Mouse (Mus musculus) E14TG2a.4 (cell line): ENCODE data around the gene Cacna1d.
A peak's percentile ranks its signal among the peaks of the same experiment; 100 is the strongest.

ENCODE experiments used
- H3K27me3 ChIP-seq: 2 replicates; pipeline ENCODE4 v1.6.1; 2014; ENCODE audit warnings: low read length, control low read depth; ENCODE audit not compliant: insufficient read depth
- H3K36me3 ChIP-seq: 2 replicates; pipeline ENCODE4 v1.6.1; 2014; ENCODE audit warnings: low read length, control low read depth; ENCODE audit not compliant: insufficient read depth
- H3K4me1 ChIP-seq: replicated peaks from 2 replicates; pipeline ENCODE4 v1.6.1; 2014; ENCODE audit warnings: low read depth, low read length, control low read depth
- H3K4me3 ChIP-seq: replicated peaks from 2 replicates; pipeline ENCODE4 v1.5.1; 2014; ENCODE audit warnings: mild to moderate bottlenecking, low read length
- H3K9me3 ChIP-seq: 2 replicates; pipeline ENCODE4 v1.6.1; 2014; ENCODE audit warnings: low read length, control low read depth
- CTCF ChIP-seq: conservative IDR thresholded peaks from 2 replicates; pipeline ENCODE4 v1.5.1; 2014; ENCODE audit warnings: low read length
- NANOG ChIP-seq: IDR thresholded peaks from 2 replicates; pipeline ENCODE4 v1.6.1; 2014; ENCODE audit warnings: borderline replicate concordance, low read length, mixed read lengths
- POU5F1 ChIP-seq: IDR thresholded peaks from 2 replicates; pipeline ENCODE4 v1.6.1; 2014; ENCODE audit warnings: low read length, borderline replicate concordance

The Cacna1d gene

GRCm38 (mm10) chr14:30113392-30114108 is 377.7 kb downstream of the Cacna1d start:
- no peaks in the 10 kb centered on the region for H3K36me3 ChIP-seq
- no peak for TF ChIP-seq NANOG
- TF ChIP-seq POU5F1: no peak
- no peak for TF ChIP-seq CTCF
- H3K4me1 ChIP-seq: peaks cover 14% of the 10 kb centered on the region
- H3K27me3 ChIP-seq: peaks cover 15% of the 10 kb centered on the region; the same call in 1 of the 2 replicates
- no peak overlapping the region for H3K4me3 ChIP-seq
- H3K9me3 ChIP-seq: no peaks in the 10 kb centered on the region

- Histone ChIP-seq H3K9me3 (no peaks in the 10 kb centered on the region), H3K4me1 (peaks cover 8% of the 10 kb centered on the region), H3K27me3 (peaks cover 10% of the 10 kb centered on the region; the same call in 1 of the 2 replicates), H3K4me3 (no peak overlapping the region), H3K36me3 (no peaks in the 10 kb centered on the region)
- TF ChIP-seq CTCF: peak; percentile 96
- TF ChIP-seq NANOG: no peak
- TF ChIP-seq POU5F1: no peak
Measured at GRCm38 (mm10) chr14:30109079-30109478, 382.2 kb downstream of the Cacna1d start.

GRCm38 (mm10) chr14:30106550-30106949 is 384.7 kb downstream of the Cacna1d start:
- H3K4me3 ChIP-seq: no peak overlapping the region
- H3K27me3 ChIP-seq: 0 out of 2 replicates have a peak, but pooled peaks cover 8% of the 10 kb centered on the region
- no peaks in the 10 kb centered on the region for H3K4me1 ChIP-seq
- no peaks in the 10 kb centered on the region for H3K9me3 ChIP-seq
- no peaks in the 10 kb centered on the region for H3K36me3 ChIP-seq
- TF ChIP-seq NANOG: no peak
- no peak for TF ChIP-seq POU5F1
- TF ChIP-seq CTCF: no peak

GRCm38 (mm10) chr14:30105551-30105950 is 385.7 kb downstream of the Cacna1d start:
- Histone ChIP-seq H3K9me3 (no peaks in the 10 kb centered on the region), H3K4me3 (no peak overlapping the region), H3K27me3 (0 out of 2 replicates have a peak, but pooled peaks cover 3% of the 10 kb centered on the region), H3K4me1 (no peaks in the 10 kb centered on the region), H3K36me3 (no peaks in the 10 kb centered on the region)
- TF ChIP-seq NANOG: no peak
- no peak for TF ChIP-seq POU5F1
- no peak for TF ChIP-seq CTCF

- no peaks in the 10 kb centered on the region for H3K27me3 ChIP-seq
- H3K4me3 ChIP-seq: no peak overlapping the region
- no peaks in the 10 kb centered on the region; the same call in 1 of the 2 replicates for H3K4me1 ChIP-seq
Measured at GRCm38 (mm10) chr14:30103946-30104536, 387.2 kb downstream of the Cacna1d start.

GRCm38 (mm10) chr14:30097239-30097638 is 394.0 kb downstream of the Cacna1d start:
- Histone ChIP-seq H3K4me3 (no peak overlapping the region), H3K9me3 (no peaks in the 10 kb centered on the region), H3K27me3 (no peaks in the 10 kb centered on the region), H3K36me3 (no peaks in the 10 kb centered on the region), H3K4me1 (no peaks in the 10 kb centered on the region; the same call in 1 of the 2 replicates)
- TF ChIP-seq CTCF: peak; percentile 35
- TF ChIP-seq POU5F1: no peak

More at GRCm38 (mm10) chr14:30103946-30104536, 387.2 kb downstream of the Cacna1d start:
- TF ChIP-seq NANOG (no peak), POU5F1 (no peak), CTCF (0 out of 2 replicates have a peak, but pooled peaks have one; percentile 1)
- H3K36me3 ChIP-seq: no peaks in the 10 kb centered on the region
- no peaks in the 10 kb centered on the region for H3K9me3 ChIP-seq

- no peaks in the 10 kb centered on the region for H3K4me1 ChIP-seq
- no peak for TF ChIP-seq POU5F1
- no peak for TF ChIP-seq NANOG
- no peak for TF ChIP-seq CTCF
- H3K27me3 ChIP-seq: no peaks in the 10 kb centered on the region
- no peak overlapping the region for H3K4me3 ChIP-seq
- H3K9me3 ChIP-seq: no peaks in the 10 kb centered on the region
- H3K36me3 ChIP-seq: no peaks in the 10 kb centered on the region
Measured at GRCm38 (mm10) chr14:30092426-30092825, 398.8 kb downstream of the Cacna1d start.

- no peaks in the 10 kb centered on the region for H3K36me3 ChIP-seq
- no peaks in the 10 kb centered on the region for H3K4me1 ChIP-seq
- TF ChIP-seq NANOG (no peak), POU5F1 (no peak), CTCF (no peak)
- no peak overlapping the region for H3K4me3 ChIP-seq
- no peaks in the 10 kb centered on the region for H3K27me3 ChIP-seq
- no peaks in the 10 kb centered on the region for H3K9me3 ChIP-seq
Measured at GRCm38 (mm10) chr14:30092021-30092420, 399.2 kb downstream of the Cacna1d start.

GRCm38 (mm10) chr14:30079729-30080128 is 411.5 kb downstream of the Cacna1d start:
- TF ChIP-seq POU5F1: no peak
- TF ChIP-seq CTCF: no peak
- no peak for TF ChIP-seq NANOG
- H3K9me3 ChIP-seq: peaks cover 7% of the 10 kb centered on the region
- no peaks in the 10 kb centered on the region for H3K36me3 ChIP-seq
- no peak overlapping the region for H3K4me3 ChIP-seq
- H3K4me1 ChIP-seq: 0 out of 2 replicates have a peak, but pooled peaks cover 2% of the 10 kb centered on the region
- no peaks in the 10 kb centered on the region for H3K27me3 ChIP-seq
